Mouse (Mus musculus): Measurements from ENCODE around the gene Trim16.

Trim16 gene

DNA sequence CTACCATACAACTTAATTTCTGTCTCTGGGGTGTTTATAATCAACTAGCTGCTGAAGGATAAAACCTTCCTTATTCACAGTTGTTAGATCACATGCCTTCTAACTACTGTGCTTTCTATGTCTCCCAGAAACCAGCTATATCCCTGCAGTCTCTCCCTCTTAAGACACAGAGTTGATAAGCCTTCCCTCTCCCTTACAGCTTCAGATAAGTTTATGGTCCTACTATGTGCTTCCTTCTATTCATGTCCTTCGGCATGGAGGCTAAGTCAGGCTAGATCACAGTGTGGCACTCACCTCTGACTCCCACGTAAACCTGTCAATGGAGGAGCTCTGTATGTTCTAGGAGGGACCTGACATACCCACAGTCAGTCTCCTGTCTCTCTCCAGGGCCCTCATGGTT lies 10.4 kb downstream of the Trim16 start:
- no peak for DNase-seq (ENCODE audit: low read depth, low spot score)

DNA sequence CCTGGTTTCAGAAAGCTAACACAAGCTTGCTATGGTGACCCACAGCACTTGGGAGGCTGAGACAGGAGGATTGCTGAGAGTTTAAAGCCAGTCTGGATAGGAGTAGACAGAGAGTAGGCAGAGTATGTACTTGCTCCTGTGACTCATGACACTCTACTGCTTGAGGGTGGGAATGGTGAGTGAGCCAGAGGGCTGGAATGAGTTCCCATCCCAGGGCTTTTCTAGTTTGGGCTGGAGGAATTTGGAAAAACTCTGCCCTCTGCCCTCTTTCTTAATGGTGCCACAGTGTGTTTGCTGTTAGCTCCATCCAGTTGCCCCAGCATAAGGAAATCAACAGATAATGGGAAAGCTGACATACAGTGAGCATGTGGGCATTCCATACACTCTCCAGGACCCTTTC lies 11.9 kb downstream of the Trim16 start:
- no peak for DNase-seq (ENCODE audit: low read depth, low spot score)

DNA sequence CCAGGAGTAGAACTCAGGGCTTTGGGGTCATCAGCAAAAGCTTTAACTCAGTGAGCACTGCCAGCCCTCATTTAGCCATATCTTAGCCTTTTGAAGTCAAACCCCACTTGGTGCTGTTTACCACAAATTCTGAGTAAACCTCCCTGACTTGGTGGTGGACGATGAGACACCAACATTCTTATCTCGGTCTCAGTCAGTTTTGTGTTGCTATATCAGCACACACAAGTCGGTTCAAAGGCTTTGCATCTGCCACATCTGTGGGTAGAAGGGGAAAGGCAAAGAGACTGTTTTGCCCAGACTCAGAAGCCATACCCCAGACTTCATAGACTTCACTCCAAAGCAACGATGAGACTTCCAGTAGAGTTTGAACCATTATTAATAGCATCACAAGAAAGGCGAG lies 24.5 kb downstream of the Trim16 start:
- DNase-seq (ENCODE audit: low read depth, low spot score): no peak

DNA sequence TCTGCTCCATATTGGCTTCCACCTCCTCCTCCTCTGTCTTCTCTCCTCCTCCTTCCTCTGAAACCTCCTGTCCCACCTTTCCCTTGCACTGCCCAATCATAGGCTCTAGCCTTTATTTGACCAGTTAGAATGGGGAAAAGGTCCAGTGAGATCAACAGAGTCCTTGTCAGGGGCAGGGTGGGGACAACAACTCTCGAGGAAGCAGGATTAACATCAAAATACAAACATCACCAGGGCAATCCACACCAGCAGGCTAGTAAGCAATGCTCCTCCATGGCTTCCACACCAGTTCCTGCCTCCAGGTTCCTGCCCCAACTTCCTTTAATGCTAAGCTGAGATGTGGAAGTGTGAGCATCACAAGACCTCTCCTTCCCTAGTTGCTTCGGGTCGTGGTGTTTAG lies 25.7 kb downstream of the Trim16 start:
- DNase-seq (ENCODE audit: low read depth, low spot score): peak; percentile 97

- peak; percentile 58 for DNase-seq (ENCODE audit: low read depth, low spot score)
These were observed 27.1 kb downstream of the Trim16 start, which contains the start of gene Fbxw10 for GRCm38 (mm10) chr11:62846961-62847654. TSS of gene Fbxw10 (plus strand) at chr11:62847069.

DNA sequence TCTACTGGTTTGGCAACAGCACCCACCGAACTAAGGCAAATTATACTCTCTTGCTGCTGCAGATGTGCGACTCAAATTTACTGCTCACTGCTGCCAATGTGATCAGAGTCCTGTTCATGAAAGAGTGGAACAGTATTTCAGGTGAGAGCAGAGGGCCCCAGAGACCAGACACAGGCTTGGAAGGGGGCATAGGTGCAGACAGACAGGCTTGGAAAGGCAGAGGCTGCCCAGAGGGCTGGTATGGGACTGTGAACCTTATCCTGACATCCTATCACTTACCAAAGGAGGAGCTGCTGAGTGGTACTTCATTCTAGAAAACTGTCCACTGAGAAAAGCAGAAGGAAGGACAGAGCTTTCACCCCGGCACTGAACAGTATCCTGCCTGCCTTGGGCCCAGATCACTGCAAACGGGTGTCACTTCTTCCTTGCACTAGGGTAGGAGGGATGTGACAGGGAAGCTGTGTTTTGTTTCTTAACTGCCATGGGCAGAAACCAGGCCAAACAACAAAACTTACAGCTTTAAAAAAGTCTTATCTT lies 27.7 kb downstream of the Trim16 start:
- no peak for DNase-seq (ENCODE audit: low read depth, low spot score)

DNA sequence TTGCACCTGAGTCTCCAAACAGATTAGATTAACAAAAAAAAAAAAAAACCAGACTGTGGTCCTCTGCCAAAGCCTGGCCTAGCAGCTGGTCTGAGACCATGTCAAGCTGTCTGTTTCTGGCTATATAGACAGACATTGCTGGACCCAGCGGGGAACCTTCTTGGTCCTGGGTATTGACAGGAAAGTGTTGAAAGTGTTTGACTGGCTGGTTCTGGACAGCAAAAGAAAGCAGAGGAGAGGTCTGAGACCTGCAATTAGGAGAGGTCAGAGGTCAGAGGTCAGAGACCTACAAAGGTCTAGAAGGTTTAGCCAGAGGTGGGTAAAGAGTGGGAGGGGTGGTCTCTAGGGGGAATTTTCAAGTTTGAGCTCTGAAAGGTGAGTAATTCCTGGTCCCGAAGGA lies 28.3 kb downstream of the Trim16 start:
- no peak for DNase-seq (ENCODE audit: low read depth, low spot score)

DNA sequence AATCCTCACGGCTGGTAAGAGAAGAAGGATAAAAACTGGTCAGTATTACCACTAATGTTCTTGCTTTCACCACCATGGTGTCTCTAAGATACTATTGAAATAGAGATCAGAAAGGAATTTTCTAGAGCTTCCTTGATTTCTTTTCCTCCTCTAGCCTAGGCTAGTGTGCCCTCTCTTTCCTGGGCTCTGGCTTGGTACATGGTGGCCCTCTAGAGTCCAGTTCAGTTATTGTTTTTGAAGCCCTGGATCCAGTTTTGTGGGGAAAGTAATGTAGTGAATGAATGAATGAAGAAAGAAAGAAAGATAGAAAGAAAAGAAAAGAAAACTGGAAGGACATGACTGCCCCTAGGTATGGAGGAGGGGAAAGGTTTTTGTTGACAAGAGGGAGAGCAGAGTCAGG lies 31.2 kb downstream of the Trim16 start:
- DNase-seq (ENCODE audit: low read depth, low spot score): no peak

DNA sequence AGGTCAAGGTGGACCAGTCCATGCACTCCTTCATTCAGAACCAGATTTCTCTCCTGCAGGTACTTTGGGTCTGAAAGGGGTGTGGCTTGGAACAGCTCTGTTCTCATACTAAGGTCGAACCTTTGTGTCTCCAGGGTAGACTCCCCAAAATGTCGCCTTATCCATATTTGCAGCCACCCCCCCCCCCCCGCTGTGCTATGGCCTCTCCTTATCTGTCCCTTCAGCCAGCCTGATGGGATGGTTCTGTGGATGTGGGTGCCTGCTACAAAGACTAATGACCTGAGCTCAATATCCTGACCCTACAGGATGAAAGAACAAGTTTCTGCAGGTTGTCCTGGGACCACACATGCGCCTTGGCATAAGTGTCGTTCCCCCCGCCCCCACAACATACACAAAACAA lies 33.3 kb downstream of the Trim16 start:
- no peak for DNase-seq (ENCODE audit: low read depth, low spot score)

GRCm38 (mm10) chr11:62865562-62865961 lies 45.5 kb downstream of the Trim16 start:
- DNase-seq (ENCODE audit: low read depth, low spot score): no peak

GRCm38 (mm10) chr11:62866685-62867084 lies 46.7 kb downstream of the Trim16 start:
- no peak for DNase-seq (ENCODE audit: low read depth, low spot score)

GRCm38 (mm10) chr11:62869201-62869600 lies 49.2 kb downstream of the Trim16 start:
- no peak for DNase-seq (ENCODE audit: low read depth, low spot score)

DNA sequence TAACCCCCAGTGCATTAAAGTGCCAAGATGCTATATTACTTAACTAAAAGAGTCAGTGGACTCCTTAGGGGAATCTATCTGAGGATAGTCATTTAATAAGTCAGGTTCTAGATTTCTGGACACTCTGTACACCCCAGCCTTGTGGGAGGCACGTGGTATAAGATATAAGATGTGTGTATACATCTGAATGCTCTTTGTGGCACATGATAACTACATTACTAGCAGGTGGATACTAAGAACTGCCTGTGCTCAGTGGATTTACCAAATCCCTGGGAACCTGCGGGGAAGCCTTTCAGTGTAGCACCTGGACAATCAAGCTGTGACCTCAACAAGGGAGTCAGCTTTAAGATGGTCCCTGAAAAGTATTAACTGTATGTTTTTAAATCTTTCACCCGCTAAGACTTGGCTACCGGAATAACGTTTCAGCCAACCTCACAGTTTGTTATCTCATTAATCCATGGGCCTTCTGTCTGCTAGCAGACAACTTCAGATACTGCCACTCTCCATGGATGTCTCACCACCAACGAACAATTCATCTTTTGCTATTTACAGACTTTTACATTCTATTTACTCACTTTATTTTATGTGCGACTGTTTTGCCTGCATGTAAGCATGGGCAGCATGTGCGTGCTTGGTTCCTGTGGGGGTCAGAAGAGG lies 49.8 kb downstream of the Trim16 start:
- no peak for DNase-seq (ENCODE audit: low read depth, low spot score)

- no peak for DNase-seq (ENCODE audit: low read depth, low spot score)
These were observed 53.4 kb downstream of the Trim16 start for GRCm38 (mm10) chr11:62873479-62873878.

- peak; percentile 62 for DNase-seq (ENCODE audit: low read depth, low spot score)
These were observed 55.7 kb downstream of the Trim16 start for GRCm38 (mm10) chr11:62875696-62876095.

DNA sequence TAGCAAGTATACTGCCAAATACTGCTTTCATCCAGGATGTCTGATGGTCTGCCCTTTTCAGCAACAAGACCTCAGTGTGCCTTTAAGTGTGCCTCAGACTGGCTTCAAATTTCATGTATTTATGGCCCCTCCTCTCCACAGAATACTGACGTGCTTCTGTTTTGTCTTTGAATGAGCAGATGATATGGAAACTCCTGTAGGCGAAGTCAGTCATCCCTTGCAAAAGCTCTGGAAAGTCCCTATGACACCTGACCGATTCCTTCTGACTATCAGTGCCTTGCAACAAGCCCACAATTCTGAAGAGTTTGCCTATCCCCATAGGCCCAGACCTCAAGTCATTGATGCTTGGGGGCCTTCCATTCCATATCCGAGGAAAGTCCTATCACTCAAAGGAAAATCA lies 56.4 kb downstream of the Trim16 start:
- no peak for DNase-seq (ENCODE audit: low read depth, low spot score)

GRCm38 (mm10) chr11:62877391-62877790 lies 57.4 kb downstream of the Trim16 start:
- no peak for DNase-seq (ENCODE audit: low read depth, low spot score)

DNA sequence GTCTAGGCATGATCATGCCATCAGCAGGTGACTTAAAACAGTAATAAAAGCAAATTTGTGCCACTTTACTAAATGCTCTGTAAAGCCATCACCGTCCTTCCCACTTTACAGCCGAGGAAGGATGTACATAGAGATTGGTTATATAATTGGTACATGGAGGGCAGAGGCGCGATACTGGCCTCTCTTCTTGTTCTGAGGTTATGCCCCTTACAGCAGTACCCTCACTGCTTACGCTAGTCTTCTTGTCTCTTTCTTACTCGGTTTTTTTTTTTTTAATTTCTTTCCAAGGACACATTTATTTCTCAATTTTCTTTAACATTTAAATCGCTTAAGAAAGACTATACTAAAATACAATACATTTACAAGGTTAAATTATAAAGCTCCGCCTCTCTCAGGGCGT lies 58.7 kb downstream of the Trim16 start:
- DNase-seq (ENCODE audit: low read depth, low spot score): no peak

GRCm38 (mm10) chr11:62879220-62880048 lies 59.4 kb downstream of the Trim16 start, which contains the start of gene Tvp23b:
TSS of gene Tvp23b (plus strand) at chr11:62879455.
- DNase-seq (ENCODE audit: low read depth, low spot score): peak; percentile 98

- DNase-seq (ENCODE audit: low read depth, low spot score): no peak
These were observed 63.4 kb downstream of the Trim16 start for GRCm38 (mm10) chr11:62883407-62883806.

DNA sequence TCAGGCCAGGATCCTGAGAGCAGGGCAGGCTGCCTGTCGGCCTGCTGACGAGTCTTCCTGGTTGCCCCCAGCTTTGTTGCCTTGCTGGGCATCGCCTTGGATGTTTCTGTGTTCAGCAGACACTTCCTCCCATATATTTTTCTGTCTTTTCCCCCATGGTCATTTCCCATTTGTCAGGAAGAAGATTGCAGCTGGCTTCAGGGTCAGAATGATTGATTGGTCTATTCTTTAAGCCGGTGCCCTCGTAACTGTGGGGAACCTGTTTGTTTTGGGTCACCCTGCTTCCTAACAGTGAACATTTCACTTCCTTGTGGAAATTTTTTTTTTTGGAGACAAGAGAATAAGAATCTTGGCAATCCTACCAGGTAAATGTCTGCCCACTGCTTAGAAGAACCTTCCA lies 65.3 kb downstream of the Trim16 start:
- no peak for DNase-seq (ENCODE audit: low read depth, low spot score)

GRCm38 (mm10) chr11:62890796-62891195 lies 70.8 kb downstream of the Trim16 start:
- DNase-seq (ENCODE audit: low read depth, low spot score): no peak

Measured in ES-CJ7 (cell line).